Comparison of ENCODE assay signal across 20 mouse cellular contexts in the genomic region with DNA sequence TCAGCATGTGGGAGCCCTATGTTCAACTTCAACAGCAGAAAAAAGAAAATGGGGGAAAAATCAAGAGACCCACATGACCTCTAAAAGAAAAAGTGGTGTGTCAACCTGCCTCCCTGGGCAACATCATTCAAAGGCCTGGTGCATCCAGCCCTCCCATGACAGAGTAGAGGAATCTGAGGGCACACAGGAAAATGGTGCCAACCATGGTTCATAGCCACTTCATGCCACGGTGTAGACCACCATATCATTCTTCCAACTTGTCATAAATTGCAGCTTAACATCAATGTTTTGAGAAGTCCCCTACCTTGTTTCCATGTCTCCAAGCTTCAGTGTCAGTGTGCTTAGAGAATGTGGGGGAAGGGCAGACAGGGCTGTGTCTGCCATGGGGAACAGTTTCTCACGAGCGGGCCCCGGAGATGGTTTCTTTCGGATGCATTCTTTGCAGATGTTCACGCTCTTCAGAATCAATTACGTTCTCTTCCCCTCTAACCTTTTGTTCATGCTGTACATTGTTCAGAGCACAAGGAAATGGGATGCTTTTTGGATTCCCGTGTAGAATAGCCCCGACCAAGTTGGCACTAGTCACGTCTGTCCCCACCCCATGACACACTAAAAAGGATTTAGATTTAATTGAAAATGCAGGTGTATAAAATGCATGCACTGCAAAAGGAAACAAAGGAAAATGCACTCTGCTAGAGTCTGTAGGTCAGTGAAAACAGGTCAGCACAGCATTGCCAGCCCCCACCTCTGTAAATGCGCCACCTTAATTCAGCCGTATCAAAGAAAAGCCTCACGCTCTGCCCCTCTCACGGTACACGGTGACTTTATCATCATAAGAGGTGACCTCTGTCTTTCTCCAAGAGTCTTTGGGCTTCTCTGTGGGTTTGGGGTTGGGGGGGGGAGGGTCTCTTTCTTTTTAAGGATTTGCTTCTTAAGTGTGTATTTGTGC. TPM values are rescaled to one million over a fixed set of nuclear protein-coding genes. Genes with fewer than 3 reads are reported as not detected.
A peak's percentile ranks its signal among the peaks of the same experiment; 100 is the strongest.
DNase-seq lines count a peak whose midpoint lies in the region; ATAC-seq lines count a peak whose summit lies in the region.
"Had no signal": no experiment of that assay in that cellular context is flagged by ENCODE, and none has a peak within 500 bp of the region (broad histone marks: within the 10 kb centered on the region; RNA-seq: fewer than 3 reads in every experiment).

No protein-coding gene starts in this region.

- H3K9ac ChIP-seq in hindbrain, embryonic 16.5 days (ENCODE audit: low read depth, low read length), result no peak overlapping the region
- no peak overlapping the region for H3K9ac ChIP-seq in hindbrain, embryonic 14.5 days
- no peak overlapping the region for H3K9ac ChIP-seq in midbrain, embryonic 13.5 days (replicated peaks)
- H3K9ac ChIP-seq: intestine, embryonic 15.5 days; stomach, embryonic 15.5 days had no signal

- peaks cover 63% of the 10 kb centered on the region for H3K36me3 ChIP-seq in hindbrain, embryonic 10.5 days
- H3K36me3 ChIP-seq in hindbrain, embryonic 16.5 days (ENCODE audit: control insufficient read depth, insufficient read depth, low read length), result peaks cover 24% of the 10 kb centered on the region
- peaks cover 54% of the 10 kb centered on the region for H3K36me3 ChIP-seq in hindbrain, embryonic 14.5 days (replicated peaks; ENCODE audit: control insufficient read depth, insufficient read depth)
- H3K36me3 ChIP-seq in midbrain, embryonic 13.5 days, result peaks cover 39% of the 10 kb centered on the region

- peak overlapping the region; percentile 76 for H3K27ac ChIP-seq in hindbrain, embryonic 10.5 days
- H3K27ac ChIP-seq in hindbrain, embryonic 16.5 days (ENCODE audit: low read depth, low read length), result no peak overlapping the region
- H3K27ac ChIP-seq in hindbrain, embryonic 14.5 days, result no peak overlapping the region
- H3K27ac ChIP-seq in midbrain, embryonic 13.5 days, result peak overlapping the region; percentile 45
- H3K27ac ChIP-seq: forebrain, embryonic 10.5 days; gastrocnemius, adult 2 months; intestine, embryonic 15.5 days; layer of hippocampus, adult 2 months; macrophage; stomach, embryonic 15.5 days had no signal

- DNase-seq in hindbrain, embryonic 10.5 days (ENCODE audit: low spot score), result no peak
- no peak for DNase-seq in hindbrain, embryonic 14.5 days (ENCODE audit: low spot score)
- DNase-seq in retina, postnatal 1 day, result peak; percentile 61
- DNase-seq in spleen, postnatal 36 days (ENCODE audit: low spot score in 2 of 2), result no peak
- no peak for DNase-seq in kidney, adult 11 months
- DNase-seq: adrenal gland, postnatal 36 days; cerebellum, adult 11-12 months; cerebellum, postnatal 10 days; gastrocnemius, adult 2 months; heart, postnatal 4 days; kidney, adult 9 months; kidney, postnatal 14 days had no signal

- no peak overlapping the region for H3K4me3 ChIP-seq in hindbrain, embryonic 10.5 days
- no peak overlapping the region for H3K4me3 ChIP-seq in hindbrain, embryonic 16.5 days (ENCODE audit: low read length)
- no peak overlapping the region for H3K4me3 ChIP-seq in hindbrain, embryonic 14.5 days (replicated peaks; ENCODE audit: low read length)
- no peak overlapping the region for H3K4me3 ChIP-seq in midbrain, embryonic 13.5 days (replicated peaks)
- H3K4me3 ChIP-seq: forebrain, embryonic 10.5 days; gastrocnemius, adult 2 months; intestine, embryonic 15.5 days; layer of hippocampus, adult 2 months; stomach, embryonic 15.5 days had no signal

- H3K4me2 ChIP-seq in hindbrain, embryonic 16.5 days (ENCODE audit: low read length), result no peak overlapping the region
- no peak overlapping the region for H3K4me2 ChIP-seq in hindbrain, embryonic 14.5 days (replicated peaks)
- no peak overlapping the region for H3K4me2 ChIP-seq in midbrain, embryonic 13.5 days (replicated peaks)
- H3K4me2 ChIP-seq: intestine, embryonic 15.5 days; stomach, embryonic 15.5 days had no signal

- 48% methylated on average over 15 of the region's 15 CpGs for WGBS in hindbrain, embryonic 10.5 days
- 43% methylated on average over 15 of the region's 15 CpGs for WGBS in hindbrain, embryonic 16.5 days
- WGBS in hindbrain, embryonic 14.5 days, result 36% methylated on average over 15 of the region's 15 CpGs
- 33% methylated on average over 15 of the region's 15 CpGs for WGBS in midbrain, embryonic 13.5 days

- H3K27me3 ChIP-seq in hindbrain, embryonic 10.5 days (ENCODE audit: insufficient read depth, poor library complexity, severe bottlenecking), result no peaks in the 10 kb centered on the region
- H3K27me3 ChIP-seq in hindbrain, embryonic 16.5 days (replicated peaks; ENCODE audit: control insufficient read depth, insufficient read depth, low read length), result no peaks in the 10 kb centered on the region
- H3K27me3 ChIP-seq in hindbrain, embryonic 14.5 days (ENCODE audit: control insufficient read depth, insufficient read depth, low read length), result no peaks in the 10 kb centered on the region
- H3K27me3 ChIP-seq in midbrain, embryonic 13.5 days, result no peaks in the 10 kb centered on the region
- H3K27me3 ChIP-seq: intestine, embryonic 15.5 days; stomach, embryonic 15.5 days had no signal

- peaks cover 19% of the 10 kb centered on the region for H3K4me1 ChIP-seq in hindbrain, embryonic 10.5 days (replicated peaks)
- H3K4me1 ChIP-seq in hindbrain, embryonic 16.5 days (ENCODE audit: control insufficient read depth, insufficient read depth, low read depth, low read length), result no peaks in the 10 kb centered on the region
- H3K4me1 ChIP-seq in hindbrain, embryonic 14.5 days (replicated peaks; ENCODE audit: control insufficient read depth, insufficient read depth, low read length), result no peaks in the 10 kb centered on the region
- H3K4me1 ChIP-seq in midbrain, embryonic 13.5 days (replicated peaks), result peaks cover 20% of the 10 kb centered on the region
- H3K4me1 ChIP-seq: stomach, embryonic 15.5 days had no signal

- no peak; the same call in 1 of the 2 replicates for ATAC-seq in hindbrain, embryonic 16.5 days
- ATAC-seq in hindbrain, embryonic 14.5 days (ENCODE audit: low FRiP score), result 0 out of 2 replicates have a peak, but pooled peaks have one; percentile 43
- peak; percentile 83 for ATAC-seq in midbrain, embryonic 13.5 days
- no peak for ATAC-seq in megakaryocyte progenitor cell, adult 5-6 weeks (replicated peaks; ENCODE audit: poor library complexity)
- ATAC-seq: intestine, embryonic 15.5 days had no signal

- no peaks in the 10 kb centered on the region for H3K9me3 ChIP-seq in hindbrain, embryonic 10.5 days
- no peaks in the 10 kb centered on the region for H3K9me3 ChIP-seq in hindbrain, embryonic 16.5 days (ENCODE audit: control insufficient read depth, low read length)
- no peaks in the 10 kb centered on the region for H3K9me3 ChIP-seq in hindbrain, embryonic 14.5 days (ENCODE audit: control insufficient read depth, low read length)
- no peaks in the 10 kb centered on the region for H3K9me3 ChIP-seq in midbrain, embryonic 13.5 days
- H3K9me3 ChIP-seq: forebrain, embryonic 10.5 days; intestine, embryonic 15.5 days; stomach, embryonic 15.5 days had no signal

RNA-seq across cellular contexts. Expression of a gene that starts 24.8 kb away (rescaled TPM):
- polyA plus RNA-seq in hindbrain, embryonic 10.5 days (2016; fragmentation: Nextera tagmentation; extraction: Ambion mirVana), result 8.0 and 9.4 TPM in 2 replicates
- polyA plus RNA-seq in hindbrain, embryonic 16.5 days (2015; fragmentation: Nextera tagmentation; extraction: Ambion mirVana), result 6.2 and 7.7 TPM in 2 replicates
- 10.6 and 11.3 TPM in 2 replicates for polyA plus RNA-seq in hindbrain, embryonic 14.5 days (2014; fragmentation: Nextera tagmentation; extraction: Ambion mirVana)
- 11.3 and 11.7 TPM in 2 replicates for polyA plus RNA-seq in midbrain, embryonic 13.5 days (2015; fragmentation: Nextera tagmentation; extraction: Ambion mirVana)
- total RNA-seq in megakaryocyte progenitor cell, adult 5-6 weeks (2015), result 37.5 and 41.9 TPM in 2 replicates
- 54.6 and 57.5 TPM in 2 replicates for total RNA-seq in megakaryocyte progenitor cell, adult 5-6 weeks (2017)

Comparison
In these comparisons a context has a peak if more than half of its experiments do, and no peak if none do; other contexts are left out.
1. H3K27ac ChIP-seq: peak in hindbrain, embryonic 10.5 days (single experiment) and midbrain, embryonic 13.5 days (single experiment); none in hindbrain, embryonic 16.5 days (single experiment) and hindbrain, embryonic 14.5 days (single experiment).
2. ATAC-seq: peak in hindbrain, embryonic 14.5 days (single experiment) and midbrain, embryonic 13.5 days (single experiment); none in hindbrain, embryonic 16.5 days (single experiment) and megakaryocyte progenitor cell, adult 5-6 weeks (single experiment).